Mouse (Mus musculus) kidney, adult 2 months (tissue): Measurements from ENCODE around the gene Mtch2.
"Not testable (repeated sequence)": the region's sequence is repeated elsewhere in the genome, so short reads cannot be mapped to it uniquely, and the experiment has no call there.

Source experiments
- CTCF ChIP-seq: fragments of 200-500 bp; conservative IDR thresholded peaks from 2 replicates; pipeline ENCODE4 v1.5.1; 2011; ENCODE audit warnings: low read depth, mild to moderate bottlenecking, control low read depth, low read length, moderate library complexity, mixed read lengths; ENCODE audit not compliant: insufficient read depth, insufficient read length
- POLR2A ChIP-seq: fragments of 200-500 bp; IDR thresholded peaks from one replicate; pipeline ENCODE4 v1.6.1; 2011; ENCODE audit warnings: low read depth, low read length, control low read depth

GRCm38 (mm10) chr2:90824528-90824927 is 22.4 kb upstream of the Mtch2 start:
- not testable (repeated sequence) for TF ChIP-seq CTCF, POLR2A
